Mouse (Mus musculus) heart, embryonic 14.5 days (tissue): ENCODE results near the gene Foxd3. TPM values are rescaled to one million over a fixed set of nuclear protein-coding genes. Genes with fewer than 3 reads are reported as not detected.

Source experiments
- ATAC-seq: fragments of 200-750 bp; cut with Nextera tagmentation; 2 replicates; pipeline ENCODE4 v1.8.0; 2017; ENCODE audit warnings: low read depth, moderate TSS enrichment; ENCODE audit not compliant: insufficient number of reproducible peaks, insufficient read depth, low FRiP score
- H3K27ac ChIP-seq, 2 experiments: fragments of 200-500 bp in 1 of 2; fragments of 300-500 bp in 1 of 2; sonication (generic) in 1 of 2; replicated peaks in 1 of 2; 2 replicates each; pipeline ENCODE4 v1.5.1; 2012 to 2014; ENCODE audit warnings: low read depth in 2 of 2, low read length in 2 of 2, control low read depth in 1 of 2, mild to moderate bottlenecking in 1 of 2, mixed read lengths in 1 of 2; ENCODE audit not compliant: control insufficient read depth in 1 of 2, insufficient read depth in 1 of 2
- H3K27me3 ChIP-seq: fragments of 300-500 bp; sonication (generic); 2 replicates; pipeline ENCODE4 v1.6.1; 2014; ENCODE audit warnings: mild to moderate bottlenecking, low read length, control low read depth; ENCODE audit not compliant: control insufficient read depth, insufficient read depth
- H3K36me3 ChIP-seq: fragments of 300-500 bp; sonication (generic); 2 replicates; pipeline ENCODE4 v1.6.1; 2014; ENCODE audit warnings: mild to moderate bottlenecking, control low read depth, low read length, mixed read lengths; ENCODE audit not compliant: control insufficient read depth, insufficient read depth
- H3K4me1 ChIP-seq, 2 experiments: fragments of 200-500 bp in 1 of 2; fragments of 300-500 bp in 1 of 2; sonication (generic) in 1 of 2; 2 replicates each; pipeline ENCODE4 v1.6.1; 2012 to 2014; ENCODE audit warnings: low read length in 2 of 2, control low read depth in 1 of 2, mixed read lengths in 1 of 2; ENCODE audit not compliant: control insufficient read depth in 2 of 2, insufficient read depth in 2 of 2
- H3K4me2 ChIP-seq: fragments of 300-500 bp; sonication (generic); 2 replicates; pipeline ENCODE4 v1.6.1; 2014; ENCODE audit warnings: mild to moderate bottlenecking, low read length
- H3K4me3 ChIP-seq, 2 experiments: fragments of 200-500 bp in 1 of 2; fragments of 300-500 bp in 1 of 2; sonication (generic) in 1 of 2; 2 replicates each; pipeline ENCODE4 v1.5.1; 2012 to 2014; ENCODE audit warnings: low read length in 2 of 2, mild to moderate bottlenecking in 2 of 2, control low read depth in 1 of 2, low read depth in 1 of 2, moderate library complexity in 1 of 2; ENCODE audit not compliant: control insufficient read depth in 1 of 2, insufficient read depth in 1 of 2
- H3K9ac ChIP-seq: fragments of 300-500 bp; sonication (generic); 2 replicates; pipeline ENCODE4 v1.6.1; 2014; ENCODE audit warnings: mild to moderate bottlenecking, low read length
- H3K9me3 ChIP-seq: fragments of 300-500 bp; sonication (generic); 2 replicates; pipeline ENCODE4 v1.6.1; 2016; ENCODE audit warnings: low read length, control low read depth; ENCODE audit not compliant: control insufficient read depth
- WGBS: fragments of 180-500 bp; shearing (Covaris S2); extraction: QIAGEN DNeasy Blood & Tissue Kit; methylation state at CpG from one replicate; pipeline ENCODE4 v1.1.7; 2014; 5-methylcytosine and 5-hydroxymethylcytosine counted together
- microRNA-seq: library from miRNA; unstranded; fragments of <30 nt; microRNA quantifications from one replicate; pipeline ENCODE4, GENCODE M21; 2016
- polyA plus RNA-seq: library from polyadenylated mRNA; unstranded; fragments of >200 nt; fragmentation: Nextera tagmentation; extraction: Ambion mirVana; gene quantifications from 2 replicates; pipeline ENCODE4 v1.2.1, GENCODE M21; 2014

Foxd3 gene
- polyA plus RNA-seq, 1 experiment from 2014 or later, result not detected

DNA sequence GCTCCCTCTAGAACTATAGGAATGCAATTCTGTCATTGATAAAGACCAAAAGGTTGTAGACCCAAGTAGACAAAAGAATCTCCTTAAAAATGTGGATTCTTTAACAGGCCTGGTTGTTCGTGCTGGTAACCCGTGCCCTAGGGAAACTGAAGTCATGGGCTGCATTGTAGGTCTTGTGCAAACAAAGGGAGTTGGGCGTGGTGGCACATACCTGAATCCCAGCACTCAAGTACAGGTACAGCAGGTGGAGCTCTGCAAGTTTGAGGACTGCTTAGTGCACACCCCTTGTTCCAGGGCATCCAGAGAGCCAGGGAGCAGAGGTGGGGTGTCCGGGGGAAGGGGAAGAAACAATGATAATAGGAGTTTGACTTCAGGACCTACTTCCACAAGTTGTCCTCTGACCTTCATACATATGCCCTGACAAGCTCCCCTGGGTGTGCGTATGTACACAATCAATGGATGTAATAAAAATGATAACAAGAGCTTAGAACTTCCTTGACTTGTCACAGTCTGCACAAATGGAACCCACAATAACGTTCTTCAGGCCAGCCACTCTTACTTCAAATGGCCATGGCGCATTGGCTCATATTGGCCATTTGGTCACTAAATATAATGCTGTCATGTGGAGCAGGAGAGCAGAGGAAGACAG lies 14.2 kb downstream of the Foxd3 start:
- Histone ChIP-seq H3K36me3 (no peaks in the 10 kb centered on the region), H3K9ac (no peak overlapping the region), H3K9me3 (0 out of 2 replicates have a peak, but pooled peaks cover 3% of the 10 kb centered on the region), H3K4me1 (no peaks in the 10 kb centered on the region), H3K27me3 (peaks cover 2% of the 10 kb centered on the region), H3K27ac (no peak overlapping the region), H3K4me3 (no peak overlapping the region), H3K4me2 (no peak overlapping the region)
- no peak for ATAC-seq
- WGBS, result 82% methylated on average over 7 of the region's 7 CpGs

- ATAC-seq, result no peak
- H3K4me1 ChIP-seq, result no peaks in the 10 kb centered on the region
- 0 out of 2 replicates have a peak, but pooled peaks cover 3% of the 10 kb centered on the region for H3K9me3 ChIP-seq
- H3K4me2 ChIP-seq, result no peak overlapping the region
- no peaks in the 10 kb centered on the region for H3K36me3 ChIP-seq
- no peaks in the 10 kb centered on the region for H3K27me3 ChIP-seq
- H3K9ac ChIP-seq, result no peak overlapping the region
- no peak overlapping the region for H3K4me3 ChIP-seq
- H3K27ac ChIP-seq, result no peak overlapping the region
Observed at GRCm38 (mm10) chr4:99675191-99675590, 19.1 kb downstream of the Foxd3 start.

DNA sequence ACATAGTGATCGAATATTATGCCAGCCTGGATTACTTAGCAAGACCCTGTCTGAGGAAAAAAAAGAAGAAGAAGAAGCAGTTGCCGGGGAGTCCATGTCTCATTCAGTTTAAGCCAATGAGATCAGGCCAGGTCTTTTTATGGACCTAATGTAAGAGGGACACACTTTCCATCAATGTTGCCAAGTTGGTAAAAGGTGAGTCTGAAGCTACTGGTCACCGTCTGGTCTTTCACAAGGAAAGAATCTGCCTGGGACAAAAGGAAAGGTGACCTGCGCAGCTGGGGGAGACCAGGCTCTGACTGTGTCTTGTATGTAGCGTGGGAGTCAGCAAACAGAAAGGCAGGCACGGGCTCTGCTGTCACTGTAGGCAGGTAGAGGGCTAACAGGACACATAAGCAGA lies 27.8 kb downstream of the Foxd3 start:
- Histone ChIP-seq H3K4me2 (no peak overlapping the region), H3K36me3 (no peaks in the 10 kb centered on the region), H3K4me1 (no peaks in the 10 kb centered on the region), H3K27ac (no peak overlapping the region), H3K4me3 (no peak overlapping the region), H3K27me3 (no peaks in the 10 kb centered on the region), H3K9me3 (no peaks in the 10 kb centered on the region), H3K9ac (no peak overlapping the region)
- no peak for ATAC-seq
- 76% methylated on average over 6 of the region's 6 CpGs for WGBS

DNA sequence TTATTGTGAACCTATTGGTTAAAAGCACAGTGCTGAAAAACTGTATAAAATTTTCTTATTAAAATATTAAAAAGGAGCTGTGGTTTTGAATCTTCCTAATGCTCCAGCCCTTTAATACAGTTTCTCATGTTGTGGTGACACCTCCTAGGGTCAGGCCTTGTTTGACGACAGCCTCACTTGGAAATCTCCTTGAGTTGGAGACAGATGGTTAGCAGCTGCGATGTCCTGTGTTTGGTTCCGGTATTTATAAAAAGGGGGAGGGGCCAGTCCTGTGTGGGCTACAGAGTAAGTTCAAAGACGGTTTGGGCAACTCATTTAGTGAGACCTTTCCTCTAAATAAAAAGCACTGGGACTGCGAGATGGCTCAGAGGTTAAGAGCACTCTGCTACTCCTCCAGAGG lies 30.2 kb downstream of the Foxd3 start:
- no peak for ATAC-seq

More for the DNA sequence above, 30.2 kb downstream of the Foxd3 start:
- Histone ChIP-seq H3K36me3 (no peaks in the 10 kb centered on the region), H3K4me3 (no peak overlapping the region), H3K27ac (no peak overlapping the region), H3K9ac (no peak overlapping the region), H3K4me2 (no peak overlapping the region), H3K4me1 (no peaks in the 10 kb centered on the region), H3K9me3 (no peaks in the 10 kb centered on the region), H3K27me3 (no peaks in the 10 kb centered on the region)
- WGBS, result 50% methylated on average over 5 of the region's 5 CpGs

Small RNA genes lying within 50 kb of the gene (microRNA-seq; reads per million reads assigned to microRNA genes)
- gene Gm23366, result not detected

Other genes starting within 250 kb of the Foxd3 start
- gene Alg6, start 59.4 kb downstream of the Foxd3 start, polyA plus RNA-seq, result 10.8 and 12.2 TPM in 2 replicates
- 6.9 and 11.8 TPM in 2 replicates for gene Efcab7, start 172.9 kb downstream of the Foxd3 start, polyA plus RNA-seq